Mouse (Mus musculus) myocyte (in vitro differentiated cells): ENCODE results near the gene Traip.

ENCODE experiments used
- CEBPB ChIP-seq: IDR thresholded peaks from 2 replicates; pipeline ENCODE4 v1.6.1; 2011; ENCODE audit warnings: mild to moderate bottlenecking, moderate library complexity; ENCODE audit not compliant: poor library complexity, insufficient read depth, severe bottlenecking
- E2F4 ChIP-seq: IDR thresholded peaks from one replicate; pipeline ENCODE4 v1.6.1; 2011; ENCODE audit warnings: mild to moderate bottlenecking, control low read depth, moderate library complexity; ENCODE audit not compliant: insufficient read depth
- MAX ChIP-seq: IDR thresholded peaks from one replicate; pipeline ENCODE4 v1.6.1; 2011; ENCODE audit warnings: low read depth, mild to moderate bottlenecking, control low read depth
- MYOD1 ChIP-seq, 3 experiments: IDR thresholded peaks; one replicate each; pipeline ENCODE4 v1.6.1; 2011; ENCODE audit warnings: control low read depth in 2 of 3, low read depth in 2 of 3, mild to moderate bottlenecking in 2 of 3, moderate library complexity in 1 of 3; ENCODE audit not compliant: insufficient read length in 2 of 3, control insufficient read depth in 1 of 3
- MYOG ChIP-seq, 3 experiments: IDR thresholded peaks; one replicate each; pipeline ENCODE4 v1.6.1; 2011; ENCODE audit warnings: control low read depth in 2 of 3, low read depth in 2 of 3, mild to moderate bottlenecking in 2 of 3; ENCODE audit not compliant: insufficient read length in 2 of 3, control insufficient read depth in 1 of 3, insufficient read depth in 1 of 3
- POLR2A ChIP-seq: IDR thresholded peaks from one replicate; pipeline ENCODE4 v1.6.1; 2011; ENCODE audit warnings: low read depth, mild to moderate bottlenecking, control low read depth, moderate library complexity; ENCODE audit not compliant: insufficient read length
- POLR2AphosphoS2 ChIP-seq: IDR thresholded peaks from one replicate; pipeline ENCODE4 v1.6.1; 2011; ENCODE audit warnings: low read depth, control low read depth; ENCODE audit not compliant: insufficient read length
- TCF12 ChIP-seq: IDR thresholded peaks from one replicate; pipeline ENCODE4 v1.6.1; 2011; ENCODE audit warnings: mild to moderate bottlenecking, control low read depth; ENCODE audit not compliant: poor library complexity, insufficient read depth, severe bottlenecking
- USF1 ChIP-seq: IDR thresholded peaks from one replicate; pipeline ENCODE4 v1.6.1; 2011; ENCODE audit warnings: low read depth, mild to moderate bottlenecking, control low read depth, moderate library complexity

DNA sequence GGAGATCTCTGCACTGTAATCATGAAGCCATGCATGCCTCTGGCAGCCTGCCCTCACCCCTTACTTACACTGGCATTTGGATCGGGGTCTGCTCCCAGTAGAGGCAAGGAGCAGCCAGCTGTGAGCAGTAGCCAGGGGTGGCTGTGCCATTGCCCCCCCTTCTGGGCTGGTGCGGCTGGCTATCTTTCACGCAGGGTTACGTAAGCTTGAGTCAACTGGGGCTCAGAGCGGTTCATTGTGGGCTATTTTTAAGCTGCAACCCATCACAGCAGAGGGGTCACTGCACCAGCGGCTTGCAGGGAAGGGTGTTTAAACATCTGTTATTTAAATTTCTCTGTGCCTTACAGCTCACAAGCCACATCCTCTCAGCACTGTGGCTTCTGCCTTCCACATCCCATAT is 26.0 kb upstream of the Traip start:
- no peak for TF ChIP-seq POLR2A
- no peak for TF ChIP-seq USF1
- TF ChIP-seq TCF12, result no peak
- no peak for TF ChIP-seq E2F4
- TF ChIP-seq CEBPB, result no peak
- peak in 1 of 3 experiments; percentile 14 for TF ChIP-seq MYOG (IDR thresholded peaks at IDR 0.05; ENCODE audit: control insufficient read depth in 1 of 3, insufficient read depth in 1 of 3, insufficient read length in 2 of 3, low read depth in 2 of 3)
- TF ChIP-seq MAX, result no peak
- TF ChIP-seq POLR2AphosphoS2, result no peak
- peak in 1 of 3 experiments; percentile 39 for TF ChIP-seq MYOD1 (IDR thresholded peaks at IDR 0.05; ENCODE audit: control insufficient read depth in 1 of 3, insufficient read length in 2 of 3, low read depth in 2 of 3)
